35 mouse cellular contexts compared by ENCODE assay signal in the genomic region with DNA sequence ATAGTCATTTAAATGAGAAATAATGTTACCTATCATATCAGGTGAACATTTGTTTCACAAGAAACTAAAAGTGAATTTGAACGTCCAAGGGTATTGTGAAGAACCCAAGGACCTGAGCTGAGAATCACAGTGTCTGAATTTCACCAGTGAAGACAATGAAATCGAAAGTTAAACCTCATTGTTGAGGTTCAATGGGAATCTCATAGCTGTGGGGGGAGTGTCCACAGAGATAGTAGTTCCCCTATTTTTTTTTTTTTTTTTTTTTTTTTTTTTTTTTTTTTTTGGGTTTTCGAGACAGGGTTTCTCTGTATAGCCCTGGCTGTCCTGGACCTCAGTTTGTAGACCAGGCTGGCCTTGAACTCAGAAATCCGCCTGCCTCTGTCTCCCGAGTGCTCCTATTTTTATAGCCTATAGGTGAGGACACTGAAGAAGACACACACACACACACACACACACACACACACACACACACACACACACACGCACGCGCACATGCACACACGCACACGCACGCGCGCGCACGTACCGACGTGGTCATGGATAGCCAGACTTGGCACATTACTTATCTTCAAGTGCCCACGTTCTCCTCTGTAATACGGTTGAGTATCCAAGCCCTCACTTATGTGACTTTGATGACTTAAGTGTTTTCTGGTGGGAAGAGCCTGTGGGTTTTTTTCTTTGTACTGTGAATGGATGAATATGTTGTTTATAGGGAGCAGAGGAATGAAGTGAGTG. TPM values are rescaled to one million over a fixed set of nuclear protein-coding genes. Genes with fewer than 3 reads are reported as not detected.
DNase-seq lines count a peak whose midpoint lies in the region; ATAC-seq and TF ChIP-seq lines count a peak whose summit lies in the region.
"Had no signal": no experiment of that assay in that cellular context is flagged by ENCODE, and none has a peak within 500 bp of the region (broad histone marks: within the 10 kb centered on the region; RNA-seq: fewer than 3 reads in every experiment).

No protein-coding gene starts in this region.

- H3K4me1 ChIP-seq in forebrain, embryonic 11.5 days (replicated peaks; ENCODE audit: control insufficient read depth, insufficient read depth, low read length): no peaks in the 10 kb centered on the region
- no peaks in the 10 kb centered on the region for H3K4me1 ChIP-seq in forebrain, embryonic 15.5 days
- H3K4me1 ChIP-seq in CH12.LX (ENCODE audit: control insufficient read depth in 1 of 2, insufficient read depth in 2 of 2): peaks cover 2 to 4% of the 10 kb centered on the region in 2 experiments
- no peaks in the 10 kb centered on the region for H3K4me1 ChIP-seq in intestine, postnatal 0 days (replicated peaks; ENCODE audit: control insufficient read depth, insufficient read depth, low read length)
- H3K4me1 ChIP-seq in kidney, embryonic 16.5 days (ENCODE audit: insufficient read depth, low read length): no peaks in the 10 kb centered on the region
- H3K4me1 ChIP-seq: embryonic facial prominence, embryonic 10.5 days; embryonic facial prominence, embryonic 13.5 days; forebrain, embryonic 13.5 days; heart, embryonic 10.5 days had no signal

- no peak for TF ChIP-seq CTCF in CH12.LX (conservative IDR thresholded peaks at IDR 0.05 in 1 of 2, IDR thresholded peaks at IDR 0.05 in 1 of 2; ENCODE audit: low read depth in 2 of 2, low read length in 2 of 2)
- no peak for TF ChIP-seq CTCF in intestine, postnatal 0 days (IDR thresholded peaks at IDR 0.05; ENCODE audit: low read depth)

- no peaks in the 10 kb centered on the region for H3K27me3 ChIP-seq in forebrain, embryonic 11.5 days (ENCODE audit: control insufficient read depth, insufficient read depth, low read length)
- H3K27me3 ChIP-seq in forebrain, embryonic 15.5 days: no peaks in the 10 kb centered on the region
- no peaks in the 10 kb centered on the region for H3K27me3 ChIP-seq in CH12.LX (replicated peaks)
- H3K27me3 ChIP-seq in intestine, postnatal 0 days (replicated peaks; ENCODE audit: control insufficient read depth, insufficient read depth, low read length): no peaks in the 10 kb centered on the region
- no peaks in the 10 kb centered on the region for H3K27me3 ChIP-seq in kidney, embryonic 16.5 days (ENCODE audit: insufficient read depth, low read length)
- H3K27me3 ChIP-seq: embryonic facial prominence, embryonic 13.5 days; heart, embryonic 13.5 days had no signal

- no peak overlapping the region for H3K9ac ChIP-seq in forebrain, embryonic 11.5 days (ENCODE audit: low read length)
- no peak overlapping the region for H3K9ac ChIP-seq in forebrain, embryonic 15.5 days (replicated peaks)
- no peak overlapping the region for H3K9ac ChIP-seq in CH12.LX (ENCODE audit: insufficient read depth, low read depth)
- H3K9ac ChIP-seq in intestine, postnatal 0 days (ENCODE audit: low read depth, low read length): no peak overlapping the region
- H3K9ac ChIP-seq in kidney, embryonic 16.5 days (replicated peaks; ENCODE audit: low read length): no peak overlapping the region
- H3K9ac ChIP-seq: embryonic facial prominence, embryonic 13.5 days; forebrain, embryonic 13.5 days; forebrain, postnatal 0 days; heart, embryonic 13.5 days; hindbrain, embryonic 14.5 days had no signal

- in situ Hi-C loops in CH12.LX (cut with MboI; ENCODE audit: low pct_ligation_motif_present, low pct_unique_long_range_greater_than_20kb, low sequenced_read_pairs): no loop called here

- DNase-seq in forebrain, embryonic 11.5 days (ENCODE audit: low spot score): peak; percentile 8
- no peak for DNase-seq in CH12.LX (ENCODE audit: extremely low read depth)
- no peak for DNase-seq in embryo, embryonic 10.5 days (ENCODE audit: low spot score)
- DNase-seq in kidney, postnatal 10 days: no peak
- DNase-seq: adrenal gland, postnatal 10 days; adrenal gland, postnatal 36 days; cerebellum, adult 2 months; cerebellum, adult 9-11 months; cerebellum, postnatal 25 days; embryo, embryonic 11 days; forebrain, postnatal 0 days; gastrocnemius, adult 2 months; gastrocnemius, postnatal 25 days; heart, adult 2 months; heart, postnatal 14 days; heart, postnatal 4 days had no signal

- no peaks in the 10 kb centered on the region for H3K36me3 ChIP-seq in forebrain, embryonic 11.5 days (ENCODE audit: control insufficient read depth, insufficient read depth, low read length)
- no peaks in the 10 kb centered on the region for H3K36me3 ChIP-seq in forebrain, embryonic 15.5 days
- H3K36me3 ChIP-seq in CH12.LX (replicated peaks in 1 of 2; ENCODE audit: control insufficient read depth in 1 of 2, insufficient read depth in 1 of 2, low read length in 1 of 2): no peaks in the 10 kb centered on the region
- no peaks in the 10 kb centered on the region for H3K36me3 ChIP-seq in intestine, postnatal 0 days (ENCODE audit: control insufficient read depth, insufficient read depth)
- no peaks in the 10 kb centered on the region for H3K36me3 ChIP-seq in kidney, embryonic 16.5 days (ENCODE audit: insufficient read depth, low read length)
- H3K36me3 ChIP-seq: embryonic facial prominence, embryonic 10.5 days; embryonic facial prominence, embryonic 13.5 days; heart, embryonic 10.5 days; heart, embryonic 13.5 days had no signal

- no peak overlapping the region for H3K27ac ChIP-seq in forebrain, embryonic 11.5 days (ENCODE audit: low read depth, low read length)
- H3K27ac ChIP-seq in forebrain, embryonic 15.5 days (replicated peaks): no peak overlapping the region
- no peak overlapping the region for H3K27ac ChIP-seq in CH12.LX (ENCODE audit: insufficient read depth, low read depth)
- H3K27ac ChIP-seq in intestine, postnatal 0 days (ENCODE audit: low read depth, low read length): peak overlapping the region; percentile 28; the same call in 1 of the 2 replicates
- no peak overlapping the region for H3K27ac ChIP-seq in kidney, embryonic 16.5 days (ENCODE audit: low read length)
- H3K27ac ChIP-seq: embryonic facial prominence, embryonic 10.5 days; embryonic facial prominence, embryonic 13.5 days; forebrain, embryonic 13.5 days; gastrocnemius, adult 2 months; heart, adult 2 months; heart, embryonic 10.5 days; heart, embryonic 13.5 days; hindbrain, embryonic 14.5 days; hindbrain, postnatal 0 days had no signal

- no peak for TF ChIP-seq EP300 in CH12.LX (IDR thresholded peaks at IDR 0.05; ENCODE audit: low read length)

- TF ChIP-seq POLR2A in CH12.LX (IDR thresholded peaks at IDR 0.05; ENCODE audit: low read depth, low read length): no peak

- H3K9me3 ChIP-seq in forebrain, embryonic 11.5 days (ENCODE audit: control insufficient read depth, low read length): no peaks in the 10 kb centered on the region
- H3K9me3 ChIP-seq in forebrain, embryonic 15.5 days: no peaks in the 10 kb centered on the region
- H3K9me3 ChIP-seq in CH12.LX (replicated peaks; ENCODE audit: low read length): no peaks in the 10 kb centered on the region
- H3K9me3 ChIP-seq in intestine, postnatal 0 days (ENCODE audit: control insufficient read depth): no peaks in the 10 kb centered on the region
- H3K9me3 ChIP-seq in kidney, embryonic 16.5 days (ENCODE audit: low read length): no peaks in the 10 kb centered on the region
- H3K9me3 ChIP-seq: embryonic facial prominence, embryonic 10.5 days; embryonic facial prominence, embryonic 13.5 days; forebrain, embryonic 13.5 days; heart, embryonic 10.5 days; heart, embryonic 13.5 days had no signal

- H3K79me2 ChIP-seq in CH12.LX (replicated peaks; ENCODE audit: control insufficient read depth, extremely low read depth, insufficient read depth, poor library complexity, severe bottlenecking): no peaks in the 10 kb centered on the region

- 97% methylated on average over 18 of the region's 19 CpGs for WGBS in forebrain, embryonic 11.5 days
- WGBS in forebrain, embryonic 15.5 days: 97% methylated on average over 18 of the region's 19 CpGs
- 94% methylated on average over 18 of the region's 19 CpGs for WGBS in intestine, postnatal 0 days
- WGBS in kidney, embryonic 16.5 days: 91% methylated on average over 19 of the region's 19 CpGs

- no peak for ATAC-seq in forebrain, embryonic 11.5 days (replicated peaks; ENCODE audit: low FRiP score)
- no peak for ATAC-seq in forebrain, embryonic 15.5 days (replicated peaks)
- ATAC-seq in granulocyte monocyte progenitor cell, adult 5-6 weeks (replicated peaks; ENCODE audit: poor library complexity, severe bottlenecking): peak; percentile 39; the same call in 1 of the 2 replicates
- ATAC-seq in intestine, postnatal 0 days: no peak
- no peak for ATAC-seq in kidney, embryonic 16.5 days (ENCODE audit: low FRiP score, low TSS enrichment)
- ATAC-seq: forebrain, embryonic 13.5 days; forebrain, postnatal 0 days; hindbrain, postnatal 0 days; inflammation-experienced regulatory T-cells, adult 6 months had no signal

- dilution Hi-C loops in CH12.LX (cut with MboI; ENCODE audit: extremely low pct_ligation_motif_present, extremely low pct_unique_long_range_greater_than_20kb, low sequenced_read_pairs): no loop called here

- no peak overlapping the region for H3K4me3 ChIP-seq in forebrain, embryonic 11.5 days (ENCODE audit: low read depth, low read length)
- H3K4me3 ChIP-seq in forebrain, embryonic 15.5 days: no peak overlapping the region
- H3K4me3 ChIP-seq in CH12.LX (replicated peaks in 1 of 3; ENCODE audit: low read depth in 2 of 3, low read length in 2 of 3, poor library complexity in 1 of 3): no peak overlapping the region
- no peak overlapping the region for H3K4me3 ChIP-seq in intestine, postnatal 0 days (ENCODE audit: low read depth, low read length)
- no peak overlapping the region for H3K4me3 ChIP-seq in kidney, embryonic 16.5 days (ENCODE audit: low read length)
- H3K4me3 ChIP-seq: embryonic facial prominence, embryonic 10.5 days; embryonic facial prominence, embryonic 13.5 days; erythroblast, embryonic 14.5 days; forebrain, embryonic 13.5 days; gastrocnemius, adult 2 months; heart, adult 2 months; heart, embryonic 10.5 days; heart, embryonic 13.5 days had no signal

- H3K4me2 ChIP-seq in forebrain, embryonic 11.5 days (ENCODE audit: low read depth, low read length, severe bottlenecking): no peak overlapping the region
- no peak overlapping the region for H3K4me2 ChIP-seq in forebrain, embryonic 15.5 days (replicated peaks)
- no peak overlapping the region for H3K4me2 ChIP-seq in CH12.LX (ENCODE audit: insufficient read depth, low read depth, poor library complexity, severe bottlenecking)
- H3K4me2 ChIP-seq in intestine, postnatal 0 days (replicated peaks; ENCODE audit: low read depth): peak overlapping the region; percentile 32; the same call in 1 of the 2 replicates
- no peak overlapping the region for H3K4me2 ChIP-seq in kidney, embryonic 16.5 days (replicated peaks; ENCODE audit: low read depth, low read length)
- H3K4me2 ChIP-seq: embryonic facial prominence, embryonic 13.5 days; forebrain, embryonic 13.5 days; heart, embryonic 13.5 days; hindbrain, embryonic 14.5 days had no signal

- no peak for TF ChIP-seq RAD21 in CH12.LX (IDR thresholded peaks at IDR 0.05; ENCODE audit: low read depth, low read length)

RNA-seq across cellular contexts. Expression of gene Chd1l, which starts 7.3 kb away (rescaled TPM):
- 18.9 and 21.0 TPM in 2 replicates for polyA plus RNA-seq in forebrain, embryonic 11.5 days (2014; fragmentation: Nextera tagmentation; extraction: Ambion mirVana)
- 6.8 and 8.5 TPM in 2 replicates for polyA plus RNA-seq in forebrain, embryonic 15.5 days (2015; fragmentation: Nextera tagmentation; extraction: Ambion mirVana)
- total RNA-seq in CH12.LX (2012; rRNA removed) (24.7 and 25.0 TPM in 2 replicates), CH12.LX (2014; rRNA removed) (29.0 and 30.0 TPM in 2 replicates)
- polyA plus RNA-seq in CH12.LX (2012; ENCODE audit: insufficient read length, low read depth): 25.2 and 25.9 TPM in 2 replicates
- 13.7 and 28.1 TPM in 2 replicates for total RNA-seq in granulocyte monocyte progenitor cell, adult 5-6 weeks (2014; fragmentation: Nextera tagmentation)
- 48.8 and 55.6 TPM in 2 replicates for total RNA-seq in granulocyte monocyte progenitor cell, adult 5-6 weeks (2017)
- 9.0 and 9.9 TPM in 2 replicates for polyA plus RNA-seq in intestine, postnatal 0 days (2015; fragmentation: Nextera tagmentation; extraction: Ambion mirVana)
- polyA plus RNA-seq in kidney, embryonic 16.5 days (2015; fragmentation: Nextera tagmentation; extraction: Ambion mirVana): 16.8 and 19.0 TPM in 2 replicates

RNA-seq across cellular contexts. Expression of gene Fmo5, which starts 11.3 kb away (rescaled TPM):
- 0.65 and 0.69 TPM in 2 replicates for polyA plus RNA-seq in forebrain, embryonic 11.5 days (2014; fragmentation: Nextera tagmentation; extraction: Ambion mirVana)
- 0.66 and 1.0 TPM in 2 replicates for polyA plus RNA-seq in forebrain, embryonic 15.5 days (2015; fragmentation: Nextera tagmentation; extraction: Ambion mirVana)
- total RNA-seq in CH12.LX (2012; rRNA removed) (0.25 and 0.55 TPM in 2 replicates), CH12.LX (2014; rRNA removed) (0.40 and 0.41 TPM in 2 replicates)
- polyA plus RNA-seq in CH12.LX (2012; ENCODE audit: insufficient read length, low read depth): 0.39 and 0.60 TPM in 2 replicates
- total RNA-seq in granulocyte monocyte progenitor cell, adult 5-6 weeks (2014; fragmentation: Nextera tagmentation): 1.8 and 6.8 TPM in 2 replicates
- total RNA-seq in granulocyte monocyte progenitor cell, adult 5-6 weeks (2017): 1.5 and 1.8 TPM in 2 replicates
- polyA plus RNA-seq in intestine, postnatal 0 days (2015; fragmentation: Nextera tagmentation; extraction: Ambion mirVana): 91.9 and 94.6 TPM in 2 replicates
- 3.4 and 4.2 TPM in 2 replicates for polyA plus RNA-seq in kidney, embryonic 16.5 days (2015; fragmentation: Nextera tagmentation; extraction: Ambion mirVana)

RNA-seq across cellular contexts. Expression of gene Prkab2, which starts 40.7 kb away (rescaled TPM):
- polyA plus RNA-seq in forebrain, embryonic 11.5 days (2014; fragmentation: Nextera tagmentation; extraction: Ambion mirVana): 6.8 and 7.6 TPM in 2 replicates
- polyA plus RNA-seq in forebrain, embryonic 15.5 days (2015; fragmentation: Nextera tagmentation; extraction: Ambion mirVana): 9.5 and 10.0 TPM in 2 replicates
- 0.46 and 0.68 TPM in 2 replicates for total RNA-seq in CH12.LX (2012; rRNA removed)
- total RNA-seq in CH12.LX (2014; rRNA removed): 1.2 and 1.4 TPM in 2 replicates
- 1.4 and 1.5 TPM in 2 replicates for polyA plus RNA-seq in CH12.LX (2012; ENCODE audit: insufficient read length, low read depth)
- total RNA-seq in granulocyte monocyte progenitor cell, adult 5-6 weeks (2014; fragmentation: Nextera tagmentation): 4.1 and 10.1 TPM in 2 replicates
- 3.3 and 5.0 TPM in 2 replicates for total RNA-seq in granulocyte monocyte progenitor cell, adult 5-6 weeks (2017)
- 3.1 and 4.1 TPM in 2 replicates for polyA plus RNA-seq in intestine, postnatal 0 days (2015; fragmentation: Nextera tagmentation; extraction: Ambion mirVana)
- polyA plus RNA-seq in kidney, embryonic 16.5 days (2015; fragmentation: Nextera tagmentation; extraction: Ambion mirVana): 6.4 and 6.9 TPM in 2 replicates

RNA-seq across cellular contexts. Expression of gene Gm17651, which starts 57.2 kb away (rescaled TPM):
- not detected in 2 replicates for polyA plus RNA-seq in forebrain, embryonic 11.5 days (2014; fragmentation: Nextera tagmentation; extraction: Ambion mirVana)
- not detected in 2 replicates for polyA plus RNA-seq in forebrain, embryonic 15.5 days (2015; fragmentation: Nextera tagmentation; extraction: Ambion mirVana)
- total RNA-seq in CH12.LX (2012; rRNA removed): not detected in 2 replicates
- not detected in 2 replicates for total RNA-seq in CH12.LX (2014; rRNA removed)
- not detected in 2 replicates for polyA plus RNA-seq in CH12.LX (2012; ENCODE audit: insufficient read length, low read depth)
- not detected in 2 replicates for total RNA-seq in granulocyte monocyte progenitor cell, adult 5-6 weeks (2014; fragmentation: Nextera tagmentation)
- total RNA-seq in granulocyte monocyte progenitor cell, adult 5-6 weeks (2017): not detected in 2 replicates
- not detected in 2 replicates for polyA plus RNA-seq in intestine, postnatal 0 days (2015; fragmentation: Nextera tagmentation; extraction: Ambion mirVana)
- polyA plus RNA-seq in kidney, embryonic 16.5 days (2015; fragmentation: Nextera tagmentation; extraction: Ambion mirVana): not detected in 2 replicates
- total RNA-seq: adrenal gland, adult 18-20 months; adrenal gland, postnatal 10 days; adrenal gland, postnatal 36 days; common myeloid progenitor, adult 5-6 weeks; forebrain, postnatal 0 days; gastrocnemius, adult 2 months; gastrocnemius, postnatal 25 days; heart, adult 2 months; heart, postnatal 14 days; heart, postnatal 4 days; hindbrain, postnatal 0 days had no signal
- polyA plus RNA-seq: cerebellum, adult 2 months; embryonic facial prominence, embryonic 10.5 days; embryonic facial prominence, embryonic 13.5 days; erythroblast, embryonic 14.5 days; forebrain, embryonic 13.5 days; forebrain, postnatal 0 days; frontal cortex, adult 2 months; gonadal fat pad, adult 2 months; heart, adult 2 months; heart, embryonic 10.5 days; heart, embryonic 13.5 days; heart, embryonic 16.5 days; hindbrain, embryonic 11.5 days; hindbrain, embryonic 14.5 days; hindbrain, postnatal 0 days; inflammation-experienced regulatory T-cells, adult 6 months had no signal

Comparison
In these comparisons a context has a peak if more than half of its experiments do, and no peak if none do; other contexts are left out.
1. RNA of gene Fmo5, which starts 11.3 kb away (polyA plus RNA-seq): 91.9 to 94.6 TPM in intestine, postnatal 0 days; 3.4 to 4.2 TPM in kidney, embryonic 16.5 days, 0.65 to 0.69 TPM in forebrain, embryonic 11.5 days, 0.66 to 1.0 TPM in forebrain, embryonic 15.5 days and 0.39 to 0.60 TPM in CH12.LX; every median in the first group is over 10 times any median in the second.